Mouse (Mus musculus): ENCODE results near the gene Ptprm. TPM values are rescaled to one million over a fixed set of nuclear protein-coding genes. Genes with fewer than 3 reads are reported as not detected.

Gene Ptprm
- total RNA-seq, 2 experiments from 2014 or later: 35.7 to 39.5 TPM

- DNase-seq (ENCODE audit: low spot score in 2 of 2): no peak
Observed at GRCm38 (mm10) chr17:66692941-66693675, 661.1 kb downstream of the Ptprm start.

- DNase-seq (ENCODE audit: low spot score in 2 of 2): no peak
Observed at GRCm38 (mm10) chr17:66688179-66688578, 666.1 kb downstream of the Ptprm start.

- no peak for DNase-seq (ENCODE audit: low spot score in 2 of 2)
Observed at GRCm38 (mm10) chr17:66687543-66687942, 666.7 kb downstream of the Ptprm start.

- DNase-seq (ENCODE audit: low spot score in 2 of 2): no peak
Observed at GRCm38 (mm10) chr17:66686701-66687489, 667.4 kb downstream of the Ptprm start.

- DNase-seq (ENCODE audit: low spot score in 2 of 2): no peak
Observed at GRCm38 (mm10) chr17:66683411-66683810, 670.8 kb downstream of the Ptprm start.

- DNase-seq (ENCODE audit: low spot score in 2 of 2): peak; percentile 54 to 65
Observed at GRCm38 (mm10) chr17:66680662-66681061, 673.6 kb downstream of the Ptprm start.

- DNase-seq (ENCODE audit: low spot score in 2 of 2): no peak
Observed at GRCm38 (mm10) chr17:66674667-66675066, 679.6 kb downstream of the Ptprm start.

GRCm38 (mm10) chr17:66671715-66672230 lies 682.5 kb downstream of the Ptprm start:
- DNase-seq (ENCODE audit: low spot score in 2 of 2): no peak

- DNase-seq (ENCODE audit: low spot score in 2 of 2): no peak
Observed at GRCm38 (mm10) chr17:66671287-66671686, 683.0 kb downstream of the Ptprm start.

- DNase-seq (ENCODE audit: low spot score in 2 of 2): no peak
Observed at GRCm38 (mm10) chr17:66665791-66666190, 688.5 kb downstream of the Ptprm start.

- DNase-seq (ENCODE audit: low spot score in 2 of 2): no peak
Observed at GRCm38 (mm10) chr17:66665201-66665756, 689.0 kb downstream of the Ptprm start.

- DNase-seq (ENCODE audit: low spot score in 2 of 2): no peak
Observed at GRCm38 (mm10) chr17:66664796-66665195, 689.5 kb downstream of the Ptprm start.

- no peak for DNase-seq (ENCODE audit: low spot score in 2 of 2)
Observed at GRCm38 (mm10) chr17:66659242-66659641, 695.0 kb downstream of the Ptprm start.

GRCm38 (mm10) chr17:66637951-66638722 lies 716.1 kb downstream of the Ptprm start:
- no peak for DNase-seq (ENCODE audit: low spot score in 2 of 2)

- DNase-seq (ENCODE audit: low spot score in 2 of 2): no peak
Observed at GRCm38 (mm10) chr17:66619996-66620656, 734.1 kb downstream of the Ptprm start.

GRCm38 (mm10) chr17:66619255-66619826 lies 734.9 kb downstream of the Ptprm start:
- DNase-seq (ENCODE audit: low spot score in 2 of 2): no peak
